Mouse (Mus musculus) lung, adult 2 months (tissue): ENCODE data around the gene Casq1.

ENCODE experiments used
- CTCF ChIP-seq: fragments of 200-500 bp; IDR thresholded peaks from 2 replicates; pipeline ENCODE4 v1.5.1; 2011; ENCODE audit warnings: mild to moderate bottlenecking, low read length, control low read depth; ENCODE audit not compliant: insufficient read depth
- POLR2A ChIP-seq: fragments of 200-500 bp; IDR thresholded peaks from 2 replicates; pipeline ENCODE4 v1.6.1; 2011; ENCODE audit warnings: low read depth, mild to moderate bottlenecking, control low read depth, low read length, borderline replicate concordance; ENCODE audit errors: extremely low read depth

- TF ChIP-seq POLR2A = no peak; the same call in 1 of the 2 replicates
- TF ChIP-seq CTCF = no peak
Measured at GRCm38 (mm10) chr1:172206141-172206917, 13.3 kb downstream of the Casq1 start, which contains the start of gene Pea15a.
